Mouse (Mus musculus): Measurements from ENCODE around the gene 4933400A11Rik. TPM values are rescaled to one million over a fixed set of nuclear protein-coding genes. Genes with fewer than 3 reads are reported as not detected.

4933400A11Rik gene
- polyA plus RNA-seq, 1 experiment from 2014 or later: not detected

DNA sequence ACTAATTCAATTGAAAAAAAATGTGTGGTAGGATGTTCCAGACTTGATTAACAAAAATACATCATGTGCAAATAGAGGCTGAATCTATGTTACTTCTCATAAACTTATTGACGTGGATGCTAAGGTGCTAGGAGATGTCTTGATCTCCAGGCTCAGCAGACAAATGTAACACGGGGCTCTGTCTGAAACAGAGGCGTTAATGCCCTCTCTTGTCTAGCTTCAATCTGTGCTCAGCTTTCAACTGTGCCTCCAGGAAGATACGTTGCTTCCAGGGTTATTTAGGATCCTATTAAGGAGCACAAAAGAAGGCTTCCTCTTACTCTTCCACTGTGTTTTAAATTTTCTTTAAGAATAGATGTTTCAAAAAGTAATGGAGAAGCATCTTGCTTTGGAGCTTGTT lies 20.8 kb upstream of the 4933400A11Rik start:
- Histone ChIP-seq H3K9me3 (replicated peaks; ENCODE audit: control insufficient read depth, low read length, poor library complexity, severe bottlenecking) (no peaks in the 10 kb centered on the region), H3K27me3 (ENCODE audit: control insufficient read depth, insufficient read depth, low read depth, low read length) (no peaks in the 10 kb centered on the region), H3K4me3 (ENCODE audit: low read depth, low read length) (no peak overlapping the region), H3K4me1 (ENCODE audit: control insufficient read depth, insufficient read depth, low read length) (no peaks in the 10 kb centered on the region), H3K36me3 (ENCODE audit: control insufficient read depth, insufficient read depth, low read length) (no peaks in the 10 kb centered on the region), H3K4me2 (ENCODE audit: low read length) (no peak overlapping the region), H3K27ac (ENCODE audit: low read length) (no peak overlapping the region), H3K9ac (ENCODE audit: low read depth, low read length) (no peak overlapping the region)
- 28% methylated on average over 4 of the region's 4 CpGs for WGBS
- no peak for ATAC-seq

DNA sequence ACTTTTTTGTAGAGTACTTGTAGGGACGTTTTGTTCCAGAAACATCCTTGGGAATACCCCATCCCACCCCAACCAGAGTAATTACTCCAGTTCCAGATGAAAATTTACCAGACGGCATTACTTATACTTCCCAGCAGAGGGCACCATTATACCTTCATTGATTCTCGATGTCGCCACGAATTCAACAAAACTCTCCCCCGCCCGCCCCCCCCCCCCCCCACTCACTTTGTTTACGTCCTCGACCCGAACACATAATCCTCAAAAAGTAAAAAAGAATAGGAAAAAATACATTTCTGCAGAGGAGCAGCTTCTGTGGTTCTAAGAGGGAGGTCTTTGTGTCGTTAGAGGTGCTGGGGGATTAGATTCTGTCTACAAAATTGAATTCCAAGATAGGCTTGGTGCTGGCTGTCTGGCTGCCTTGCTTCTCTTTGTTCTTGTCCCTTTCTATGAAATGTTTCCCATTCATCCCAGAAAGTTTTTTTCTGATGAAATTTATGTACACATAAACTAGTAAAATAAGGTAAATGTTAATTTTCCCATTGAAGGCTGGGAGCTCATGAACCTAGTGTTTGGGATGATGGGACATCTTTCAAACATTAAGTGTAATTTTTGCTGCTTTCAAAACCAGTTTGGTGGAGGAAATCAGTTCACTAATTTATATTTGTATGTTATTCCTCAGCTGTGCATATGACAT lies 19.7 kb upstream of the 4933400A11Rik start:
- no peak overlapping the region for H3K27ac ChIP-seq (ENCODE audit: low read length)
- H3K9me3 ChIP-seq (replicated peaks; ENCODE audit: control insufficient read depth, low read length, poor library complexity, severe bottlenecking): no peaks in the 10 kb centered on the region
- peak overlapping the region; percentile 32 for H3K4me3 ChIP-seq (ENCODE audit: low read depth, low read length)
- H3K9ac ChIP-seq (ENCODE audit: low read depth, low read length): no peak overlapping the region
- H3K4me2 ChIP-seq (ENCODE audit: low read length): peak overlapping the region; percentile 26
- H3K27me3 ChIP-seq (ENCODE audit: control insufficient read depth, insufficient read depth, low read depth, low read length): no peaks in the 10 kb centered on the region; the same call in 1 of the 2 replicates
- no peaks in the 10 kb centered on the region for H3K4me1 ChIP-seq (ENCODE audit: control insufficient read depth, insufficient read depth, low read length)
- ATAC-seq: peak; percentile 67; the same call in 1 of the 2 replicates
- H3K36me3 ChIP-seq (ENCODE audit: control insufficient read depth, insufficient read depth, low read length): no peaks in the 10 kb centered on the region
- 2% methylated on average over 11 of the region's 11 CpGs for WGBS

GRCm38 (mm10) chrX:169797148-169797547 lies 17.7 kb upstream of the 4933400A11Rik start:
- Histone ChIP-seq H3K9me3 (replicated peaks; ENCODE audit: control insufficient read depth, low read length, poor library complexity, severe bottlenecking) (no peaks in the 10 kb centered on the region), H3K4me2 (ENCODE audit: low read length) (no peak overlapping the region), H3K36me3 (ENCODE audit: control insufficient read depth, insufficient read depth, low read length) (no peaks in the 10 kb centered on the region), H3K27me3 (ENCODE audit: control insufficient read depth, insufficient read depth, low read depth, low read length) (peaks cover 2% of the 10 kb centered on the region; the same call in 1 of the 2 replicates), H3K4me3 (ENCODE audit: low read depth, low read length) (no peak overlapping the region), H3K4me1 (ENCODE audit: control insufficient read depth, insufficient read depth, low read length) (no peaks in the 10 kb centered on the region), H3K9ac (ENCODE audit: low read depth, low read length) (no peak overlapping the region), H3K27ac (ENCODE audit: low read length) (no peak overlapping the region)
- WGBS: 52% methylated on average over 3 of the region's 3 CpGs
- no peak for ATAC-seq

GRCm38 (mm10) chrX:169794831-169795311 lies 15.4 kb upstream of the 4933400A11Rik start:
- WGBS: 48% methylated on average over 7 of the region's 7 CpGs
- Histone ChIP-seq H3K9ac (ENCODE audit: low read depth, low read length) (no peak overlapping the region), H3K4me2 (ENCODE audit: low read length) (no peak overlapping the region), H3K27ac (ENCODE audit: low read length) (no peak overlapping the region), H3K27me3 (ENCODE audit: control insufficient read depth, insufficient read depth, low read depth, low read length) (peaks cover 2% of the 10 kb centered on the region; the same call in 1 of the 2 replicates), H3K4me3 (ENCODE audit: low read depth, low read length) (no peak overlapping the region), H3K4me1 (ENCODE audit: control insufficient read depth, insufficient read depth, low read length) (no peaks in the 10 kb centered on the region), H3K36me3 (ENCODE audit: control insufficient read depth, insufficient read depth, low read length) (no peaks in the 10 kb centered on the region), H3K9me3 (replicated peaks; ENCODE audit: control insufficient read depth, low read length, poor library complexity, severe bottlenecking) (no peaks in the 10 kb centered on the region)
- no peak for ATAC-seq

- Histone ChIP-seq H3K4me1 (ENCODE audit: control insufficient read depth, insufficient read depth, low read length) (no peaks in the 10 kb centered on the region), H3K36me3 (ENCODE audit: control insufficient read depth, insufficient read depth, low read length) (no peaks in the 10 kb centered on the region), H3K9ac (ENCODE audit: low read depth, low read length) (no peak overlapping the region), H3K27ac (ENCODE audit: low read length) (no peak overlapping the region), H3K9me3 (replicated peaks; ENCODE audit: control insufficient read depth, low read length, poor library complexity, severe bottlenecking) (no peaks in the 10 kb centered on the region), H3K27me3 (ENCODE audit: control insufficient read depth, insufficient read depth, low read depth, low read length) (peaks cover 2% of the 10 kb centered on the region; the same call in 1 of the 2 replicates), H3K4me3 (ENCODE audit: low read depth, low read length) (no peak overlapping the region), H3K4me2 (ENCODE audit: low read length) (no peak overlapping the region)
- no peak for ATAC-seq
- 59% methylated on average over 4 of the region's 4 CpGs for WGBS
Observed at GRCm38 (mm10) chrX:169794421-169794820, 15.0 kb upstream of the 4933400A11Rik start.

DNA sequence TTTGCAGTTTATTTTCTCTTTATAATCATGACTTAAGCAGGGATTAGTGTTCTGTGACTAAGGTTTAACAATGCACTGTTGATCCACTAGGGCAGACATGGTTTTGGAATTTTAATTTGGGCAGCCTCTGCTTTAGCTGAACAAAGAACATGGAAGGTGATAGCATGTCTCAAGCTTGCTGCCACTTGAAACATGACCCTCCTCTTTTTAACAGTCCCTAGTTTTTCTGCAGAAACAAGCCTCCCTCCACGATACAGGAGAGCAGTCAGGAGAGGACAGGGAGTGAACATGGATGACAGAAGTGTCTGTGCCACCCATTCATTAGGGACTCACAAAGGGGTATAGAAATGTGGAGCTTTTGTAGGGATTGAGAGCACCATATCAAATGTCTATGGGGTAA lies 13.4 kb upstream of the 4933400A11Rik start:
- no peak overlapping the region for H3K4me3 ChIP-seq (ENCODE audit: low read depth, low read length)
- no peak overlapping the region for H3K9ac ChIP-seq (ENCODE audit: low read depth, low read length)
- WGBS: 15% methylated on average over 1 of the region's 1 CpGs
- no peaks in the 10 kb centered on the region for H3K9me3 ChIP-seq (replicated peaks; ENCODE audit: control insufficient read depth, low read length, poor library complexity, severe bottlenecking)
- no peaks in the 10 kb centered on the region for H3K4me1 ChIP-seq (ENCODE audit: control insufficient read depth, insufficient read depth, low read length)
- no peak for ATAC-seq
- H3K27ac ChIP-seq (ENCODE audit: low read length): no peak overlapping the region
- peaks cover 2% of the 10 kb centered on the region; the same call in 1 of the 2 replicates for H3K27me3 ChIP-seq (ENCODE audit: control insufficient read depth, insufficient read depth, low read depth, low read length)
- H3K4me2 ChIP-seq (ENCODE audit: low read length): no peak overlapping the region
- no peaks in the 10 kb centered on the region for H3K36me3 ChIP-seq (ENCODE audit: control insufficient read depth, insufficient read depth, low read length)

DNA sequence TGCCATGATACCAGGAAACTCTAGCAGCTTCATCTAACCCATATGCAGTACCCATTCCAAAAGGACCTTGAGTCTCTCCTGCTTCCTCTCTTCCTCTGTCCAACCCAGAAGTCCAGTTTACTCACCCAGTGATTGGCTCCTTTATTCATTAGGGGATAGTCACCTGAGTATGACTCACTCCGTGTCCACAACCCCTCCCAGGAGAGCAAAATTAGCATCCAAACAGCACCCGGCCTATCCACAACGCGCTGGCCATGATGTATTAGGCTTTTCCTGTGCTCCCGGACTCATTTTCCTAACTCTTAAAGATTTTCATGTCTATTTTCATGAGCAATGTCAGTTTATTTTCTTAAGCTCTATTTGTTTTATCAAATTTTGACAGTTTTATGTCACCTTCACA lies 10.3 kb upstream of the 4933400A11Rik start:
- H3K9ac ChIP-seq (ENCODE audit: low read depth, low read length): no peak overlapping the region
- 84% methylated on average over 5 of the region's 5 CpGs for WGBS

DNA sequence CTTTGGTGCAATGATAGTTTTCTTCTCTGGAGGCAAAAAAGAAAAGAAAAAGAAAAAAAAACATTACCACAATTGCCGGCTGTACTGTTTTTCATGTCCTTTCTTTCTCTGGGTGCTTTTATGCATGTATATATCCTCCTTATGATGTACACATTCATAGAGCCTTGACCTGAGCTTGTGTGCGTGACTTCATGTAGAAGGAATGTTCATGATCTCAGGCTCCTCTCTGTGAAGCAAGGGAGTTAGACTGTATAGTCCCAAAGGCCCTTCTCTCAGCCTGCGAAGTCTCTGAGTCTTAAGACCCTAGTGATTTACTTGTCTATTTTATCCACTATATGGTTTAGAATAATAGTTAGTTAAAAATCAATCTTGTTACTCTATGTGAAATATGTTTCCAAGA lies 21.4 kb downstream of the 4933400A11Rik start:
- no peak for ATAC-seq
- no peaks in the 10 kb centered on the region for H3K27me3 ChIP-seq (ENCODE audit: control insufficient read depth, insufficient read depth, low read depth, low read length)
- no peak overlapping the region for H3K9ac ChIP-seq (ENCODE audit: low read depth, low read length)
- H3K36me3 ChIP-seq (ENCODE audit: control insufficient read depth, insufficient read depth, low read length): no peaks in the 10 kb centered on the region
- H3K9me3 ChIP-seq (replicated peaks; ENCODE audit: control insufficient read depth, low read length, poor library complexity, severe bottlenecking): no peaks in the 10 kb centered on the region
- H3K4me2 ChIP-seq (ENCODE audit: low read length): no peak overlapping the region
- H3K27ac ChIP-seq (ENCODE audit: low read length): no peak overlapping the region
- H3K4me3 ChIP-seq (ENCODE audit: low read depth, low read length): no peak overlapping the region
- whole genome bisulfite sequencing: 89% methylated on average over 3 of the region's 3 CpGs
- no peaks in the 10 kb centered on the region for H3K4me1 ChIP-seq (ENCODE audit: control insufficient read depth, insufficient read depth, low read length)

More for the DNA sequence above, 10.3 kb upstream of the 4933400A11Rik start:
- no peak for ATAC-seq
- Histone ChIP-seq H3K4me3 (ENCODE audit: low read depth, low read length) (no peak overlapping the region), H3K9me3 (replicated peaks; ENCODE audit: control insufficient read depth, low read length, poor library complexity, severe bottlenecking) (no peaks in the 10 kb centered on the region), H3K4me1 (ENCODE audit: control insufficient read depth, insufficient read depth, low read length) (no peaks in the 10 kb centered on the region), H3K27me3 (ENCODE audit: control insufficient read depth, insufficient read depth, low read depth, low read length) (peaks cover 2% of the 10 kb centered on the region; the same call in 1 of the 2 replicates), H3K4me2 (ENCODE audit: low read length) (no peak overlapping the region), H3K27ac (ENCODE audit: low read length) (no peak overlapping the region), H3K36me3 (ENCODE audit: control insufficient read depth, insufficient read depth, low read length) (no peaks in the 10 kb centered on the region)

DNA sequence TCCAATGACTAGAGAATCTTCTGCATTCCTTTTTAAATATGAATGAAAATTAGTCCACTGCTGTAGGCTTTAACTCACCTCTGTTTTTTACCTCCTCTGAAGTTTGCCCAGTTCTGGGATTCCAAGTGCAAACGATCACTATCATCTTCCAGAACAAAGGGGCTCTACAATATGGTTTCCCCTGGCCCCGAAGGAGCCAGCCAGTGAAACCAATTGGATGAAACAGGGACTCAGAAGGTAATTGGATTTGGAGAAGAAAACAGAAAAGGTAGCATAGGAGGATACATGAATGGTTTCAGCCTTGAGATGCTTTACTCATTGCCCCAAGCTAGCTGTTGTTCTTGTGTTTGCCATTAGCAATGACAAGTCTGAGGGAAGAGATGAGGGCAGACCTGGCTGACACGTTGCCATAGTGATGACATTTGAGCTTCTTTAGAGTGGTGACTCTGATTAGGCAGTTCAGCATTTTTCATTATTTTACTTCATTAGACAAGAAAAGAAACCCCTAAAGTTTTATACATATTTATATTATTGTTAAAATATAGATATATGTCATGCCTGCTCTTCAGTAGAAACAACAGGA lies 44.0 kb downstream of the 4933400A11Rik start:
- Histone ChIP-seq H3K4me3 (ENCODE audit: low read depth, low read length) (no peak overlapping the region), H3K27ac (ENCODE audit: low read length) (no peak overlapping the region), H3K4me1 (ENCODE audit: control insufficient read depth, insufficient read depth, low read length) (peaks cover 2% of the 10 kb centered on the region; the same call in 1 of the 2 replicates), H3K27me3 (ENCODE audit: control insufficient read depth, insufficient read depth, low read depth, low read length) (peaks cover 7% of the 10 kb centered on the region; the same call in 1 of the 2 replicates), H3K9ac (ENCODE audit: low read depth, low read length) (no peak overlapping the region), H3K36me3 (ENCODE audit: control insufficient read depth, insufficient read depth, low read length) (no peaks in the 10 kb centered on the region), H3K9me3 (replicated peaks; ENCODE audit: control insufficient read depth, low read length, poor library complexity, severe bottlenecking) (no peaks in the 10 kb centered on the region), H3K4me2 (ENCODE audit: low read length) (no peak overlapping the region)
- ATAC-seq: no peak
- WGBS: 28% methylated on average over 3 of the region's 3 CpGs

All from midbrain, embryonic 16.5 days (tissue).